9 mouse cellular contexts compared by ENCODE assay signal in the genomic region with DNA sequence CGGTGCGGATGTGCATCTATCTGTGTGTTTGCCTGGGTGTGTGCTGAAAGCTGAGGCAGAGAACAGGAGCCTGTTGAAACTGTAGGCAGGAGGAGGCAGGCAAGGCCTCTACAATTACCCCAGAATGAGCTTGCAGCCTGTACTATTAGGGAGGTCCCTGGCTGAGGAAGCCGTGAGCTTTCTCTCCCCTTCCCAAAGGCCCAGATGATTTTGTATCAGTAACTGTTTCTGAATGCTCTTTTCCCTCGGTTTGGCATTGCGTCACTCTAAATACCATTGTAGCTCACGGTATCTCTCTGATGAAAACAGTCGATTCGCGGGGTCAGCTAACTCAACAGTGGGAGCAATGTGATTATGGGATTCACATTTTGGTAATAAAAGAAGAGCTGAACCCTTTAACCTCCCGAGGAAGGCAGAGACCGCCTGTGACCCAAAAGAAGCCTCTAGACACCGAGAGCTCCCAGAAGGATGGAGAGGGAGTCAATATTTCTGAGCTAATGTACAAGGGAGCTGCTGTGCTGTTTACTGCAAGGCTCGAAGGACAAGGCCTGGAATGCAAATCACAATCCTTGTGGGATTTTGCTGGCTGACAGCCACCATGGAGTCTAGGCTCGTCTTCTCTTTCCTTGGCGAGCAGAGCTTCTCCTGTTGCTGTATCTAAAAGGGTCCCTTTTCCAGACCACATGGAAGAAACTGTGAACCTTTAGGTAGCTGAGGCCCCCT.
DNase-seq lines count a peak whose midpoint lies in the region; ATAC-seq and TF ChIP-seq lines count a peak whose summit lies in the region.
"Had no signal": no experiment of that assay in that cellular context is flagged by ENCODE, and none has a peak within 500 bp of the region (broad histone marks: within the 10 kb centered on the region; RNA-seq: fewer than 3 reads in every experiment).

No protein-coding gene starts in this region.

- H3K4me3 ChIP-seq in heart, embryonic 11.5 days (ENCODE audit: low read depth, low read length) = no peak overlapping the region
- H3K4me3 ChIP-seq in hindbrain, postnatal 0 days (ENCODE audit: low read length) = no peak overlapping the region
- no peak overlapping the region for H3K4me3 ChIP-seq in stomach, embryonic 16.5 days (replicated peaks; ENCODE audit: low read length)
- no peak overlapping the region for H3K4me3 ChIP-seq in forebrain, embryonic 11.5 days (ENCODE audit: low read depth, low read length)

- no peak overlapping the region for H3K27ac ChIP-seq in heart, embryonic 11.5 days (ENCODE audit: low read depth, low read length)
- H3K27ac ChIP-seq in hindbrain, postnatal 0 days = peak overlapping the region; percentile 56; the same call in 1 of the 2 replicates
- H3K27ac ChIP-seq in stomach, embryonic 16.5 days (ENCODE audit: low read length) = peak overlapping the region; percentile 42
- no peak overlapping the region for H3K27ac ChIP-seq in forebrain, embryonic 11.5 days (ENCODE audit: low read depth, low read length)

- no peaks in the 10 kb centered on the region for H3K27me3 ChIP-seq in heart, embryonic 11.5 days (ENCODE audit: control insufficient read depth, insufficient read depth, low read length)
- H3K27me3 ChIP-seq in hindbrain, postnatal 0 days (ENCODE audit: insufficient read depth, low read length) = no peaks in the 10 kb centered on the region
- no peaks in the 10 kb centered on the region for H3K27me3 ChIP-seq in stomach, embryonic 16.5 days (ENCODE audit: control insufficient read depth, insufficient read depth, low read length)
- no peaks in the 10 kb centered on the region for H3K27me3 ChIP-seq in forebrain, embryonic 11.5 days (ENCODE audit: control insufficient read depth, insufficient read depth, low read length)

- TF ChIP-seq CTCF in hindbrain, postnatal 0 days (IDR thresholded peaks at IDR 0.05; ENCODE audit: low read depth) = no peak

- DNase-seq in heart, adult 11 months = peak; percentile 92
- DNase-seq in right cerebral cortex, postnatal 4 days = peak; percentile 25
- no peak for DNase-seq in right cerebral cortex, adult 2 months (ENCODE audit: low spot score in 2 of 2)
- peak; percentile 47 for DNase-seq in hindbrain, postnatal 0 days (ENCODE audit: low spot score)
- DNase-seq in forebrain, embryonic 11.5 days (ENCODE audit: low spot score) = no peak
- DNase-seq in right cerebral cortex, postnatal 14 days = no peak
- DNase-seq: thymus, postnatal 4 days had no signal

- no peak overlapping the region for H3K4me2 ChIP-seq in heart, embryonic 11.5 days
- H3K4me2 ChIP-seq in hindbrain, postnatal 0 days (ENCODE audit: low read depth, low read length) = no peak overlapping the region
- H3K4me2 ChIP-seq in stomach, embryonic 16.5 days (ENCODE audit: low read depth, low read length) = no peak overlapping the region
- H3K4me2 ChIP-seq in forebrain, embryonic 11.5 days (ENCODE audit: low read depth, low read length, severe bottlenecking) = no peak overlapping the region

- no peaks in the 10 kb centered on the region for H3K4me1 ChIP-seq in heart, embryonic 11.5 days (ENCODE audit: control insufficient read depth, insufficient read depth, low read length)
- peaks cover 7% of the 10 kb centered on the region for H3K4me1 ChIP-seq in hindbrain, postnatal 0 days (ENCODE audit: insufficient read depth, low read length)
- H3K4me1 ChIP-seq in stomach, embryonic 16.5 days (ENCODE audit: control insufficient read depth, insufficient read depth, low read length) = 0 out of 2 replicates have a peak, but pooled peaks cover 12% of the 10 kb centered on the region
- no peaks in the 10 kb centered on the region; the same call in 1 of the 2 replicates for H3K4me1 ChIP-seq in forebrain, embryonic 11.5 days (replicated peaks; ENCODE audit: control insufficient read depth, insufficient read depth, low read length)

- no peak for ATAC-seq in heart, embryonic 11.5 days (replicated peaks; ENCODE audit: insufficient number of reproducible peaks, low FRiP score, low TSS enrichment)
- no peak for ATAC-seq in hindbrain, postnatal 0 days
- ATAC-seq in stomach, embryonic 16.5 days (ENCODE audit: insufficient read depth, low FRiP score) = no peak
- ATAC-seq in forebrain, embryonic 11.5 days (replicated peaks; ENCODE audit: low FRiP score) = no peak

- H3K36me3 ChIP-seq in heart, embryonic 11.5 days (ENCODE audit: control insufficient read depth, insufficient read depth, low read length) = no peaks in the 10 kb centered on the region
- H3K36me3 ChIP-seq in hindbrain, postnatal 0 days (ENCODE audit: insufficient read depth, low read length) = no peaks in the 10 kb centered on the region
- no peaks in the 10 kb centered on the region for H3K36me3 ChIP-seq in stomach, embryonic 16.5 days (ENCODE audit: control insufficient read depth, insufficient read depth, low read length)
- H3K36me3 ChIP-seq in forebrain, embryonic 11.5 days (ENCODE audit: control insufficient read depth, insufficient read depth, low read length) = no peaks in the 10 kb centered on the region

- 73% methylated on average over 15 of the region's 15 CpGs for WGBS in heart, embryonic 11.5 days (ENCODE audit: insufficient replicate concordance)
- whole genome bisulfite sequencing in hindbrain, postnatal 0 days = 46% methylated on average over 15 of the region's 15 CpGs
- 59% methylated on average over 15 of the region's 15 CpGs for WGBS in stomach, embryonic 16.5 days
- 75% methylated on average over 15 of the region's 15 CpGs for WGBS in forebrain, embryonic 11.5 days

- no peaks in the 10 kb centered on the region for H3K9me3 ChIP-seq in heart, embryonic 11.5 days (replicated peaks; ENCODE audit: control insufficient read depth, low read length)
- H3K9me3 ChIP-seq in hindbrain, postnatal 0 days (ENCODE audit: low read length) = no peaks in the 10 kb centered on the region
- no peaks in the 10 kb centered on the region for H3K9me3 ChIP-seq in stomach, embryonic 16.5 days (replicated peaks; ENCODE audit: control insufficient read depth, low read length)
- no peaks in the 10 kb centered on the region for H3K9me3 ChIP-seq in forebrain, embryonic 11.5 days (ENCODE audit: control insufficient read depth, low read length)

- no peak overlapping the region for H3K9ac ChIP-seq in heart, embryonic 11.5 days (ENCODE audit: low read depth, low read length)
- no peak overlapping the region for H3K9ac ChIP-seq in hindbrain, postnatal 0 days (replicated peaks; ENCODE audit: low read length)
- H3K9ac ChIP-seq in stomach, embryonic 16.5 days (ENCODE audit: low read length) = no peak overlapping the region
- no peak overlapping the region for H3K9ac ChIP-seq in forebrain, embryonic 11.5 days (ENCODE audit: low read length)

Comparison
In these comparisons a context has a peak if more than half of its experiments do, and no peak if none do; other contexts are left out.
1. DNase-seq: peak in heart, adult 11 months (single experiment), right cerebral cortex, postnatal 4 days (single experiment) and hindbrain, postnatal 0 days (single experiment); none in right cerebral cortex, adult 2 months (0 of 2), forebrain, embryonic 11.5 days (single experiment) and right cerebral cortex, postnatal 14 days (single experiment).
2. H3K27ac ChIP-seq: peak in hindbrain, postnatal 0 days (single experiment) and stomach, embryonic 16.5 days (single experiment); none in heart, embryonic 11.5 days (single experiment) and forebrain, embryonic 11.5 days (single experiment).